Mouse (Mus musculus) embryo, embryonic 10.5 days (tissue): ENCODE data around the gene Trio.
"Not testable (repeated sequence)": the region's sequence is repeated elsewhere in the genome, so short reads cannot be mapped to it uniquely, and the experiment has no call there.

Experiments used
- DNase-seq: peaks from one replicate; pipeline ENCODE4 v3.0.0-alpha.2; 2015; ENCODE audit warnings: low spot score

Trio gene

GRCm38 (mm10) chr15:27840125-27840524, 185.5 kb downstream of the Trio start:
- DNase-seq = no peak

GRCm38 (mm10) chr15:27831646-27832045, 194.0 kb downstream of the Trio start:
- no peak for DNase-seq

- DNase-seq = not testable (repeated sequence)
These were observed 197.8 kb downstream of the Trio start for GRCm38 (mm10) chr15:27827871-27828270.

GRCm38 (mm10) chr15:27826886-27827285, 198.8 kb downstream of the Trio start:
- no peak for DNase-seq

- no peak for DNase-seq
These were observed 199.5 kb downstream of the Trio start for GRCm38 (mm10) chr15:27826048-27826637.

GRCm38 (mm10) chr15:27825390-27825789, 200.3 kb downstream of the Trio start:
- no peak for DNase-seq

GRCm38 (mm10) chr15:27823581-27823980, 202.1 kb downstream of the Trio start:
- DNase-seq = peak; percentile 72

GRCm38 (mm10) chr15:27822461-27822860, 203.2 kb downstream of the Trio start:
- no peak for DNase-seq

- DNase-seq = no peak
These were observed 203.8 kb downstream of the Trio start for GRCm38 (mm10) chr15:27821651-27822364.

- no peak for DNase-seq
These were observed 208.6 kb downstream of the Trio start for GRCm38 (mm10) chr15:27817096-27817495.

GRCm38 (mm10) chr15:27814677-27815391, 210.8 kb downstream of the Trio start:
- no peak for DNase-seq

GRCm38 (mm10) chr15:27810793-27811488, 214.7 kb downstream of the Trio start:
- no peak for DNase-seq

- no peak for DNase-seq
These were observed 215.4 kb downstream of the Trio start for GRCm38 (mm10) chr15:27810262-27810661.

- peak; percentile 57 for DNase-seq
These were observed 216.9 kb downstream of the Trio start for GRCm38 (mm10) chr15:27808596-27809276.

- DNase-seq = no peak
These were observed 219.4 kb downstream of the Trio start for GRCm38 (mm10) chr15:27806219-27806618.

- DNase-seq = no peak
These were observed 220.0 kb downstream of the Trio start for GRCm38 (mm10) chr15:27805654-27806053.

- DNase-seq = no peak
These were observed 221.2 kb downstream of the Trio start for GRCm38 (mm10) chr15:27804447-27804846.

- no peak for DNase-seq
These were observed 221.9 kb downstream of the Trio start for GRCm38 (mm10) chr15:27803568-27804345.

- no peak for DNase-seq
These were observed 223.4 kb downstream of the Trio start for GRCm38 (mm10) chr15:27802243-27802642.

- no peak for DNase-seq
These were observed 224.5 kb downstream of the Trio start for GRCm38 (mm10) chr15:27801177-27801576.
